Mouse (Mus musculus): ENCODE measurements around the gene Pomgnt2. TPM values are rescaled to one million over a fixed set of nuclear protein-coding genes. Genes with fewer than 3 reads are reported as not detected.

Pomgnt2 gene
- total and polyA plus RNA-seq, 3 experiments = 0.22 TPM; not detected in 2

DNA sequence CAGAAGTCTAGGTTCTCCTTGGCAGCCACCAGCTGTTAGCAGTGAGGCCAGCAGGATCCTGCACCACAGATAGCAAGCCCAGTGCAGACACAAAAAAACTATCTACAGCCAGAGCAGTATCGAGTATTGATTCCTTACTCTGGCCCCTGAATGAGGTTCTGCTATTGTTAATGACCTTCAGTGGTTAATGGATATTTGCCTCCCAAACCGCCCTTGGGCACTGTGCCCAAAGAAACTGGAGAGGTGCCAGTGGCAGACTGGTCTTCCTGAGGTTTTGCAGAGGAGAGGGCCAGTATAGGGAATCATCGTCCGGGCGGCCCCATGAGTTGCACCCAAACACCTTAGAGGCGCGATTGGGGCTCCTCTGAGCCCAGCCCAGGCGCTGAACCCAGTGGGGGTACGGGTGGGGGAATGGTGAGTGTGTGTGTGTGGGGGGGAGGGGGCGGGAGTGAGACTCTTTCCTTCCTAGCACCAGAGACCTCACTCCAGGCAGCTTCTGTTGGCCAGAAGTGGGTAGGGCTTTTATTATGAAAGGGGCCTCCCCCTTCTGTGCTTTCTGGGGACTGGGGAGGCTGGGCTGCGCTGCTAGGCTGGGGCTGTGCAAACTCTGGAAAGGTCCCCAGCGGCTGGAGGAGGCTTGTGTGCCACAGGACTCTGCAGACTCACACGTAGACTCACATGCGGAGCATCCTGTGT, 46.3 kb downstream of the Pomgnt2 start, which contains the start of gene Fam198a:
Fam198a (plus strand) TSS at position 571 of the 696 bp plus-strand sequence.
- no peaks in the 10 kb centered on the region for H3K9me3 ChIP-seq (replicated peaks)
- TF ChIP-seq CTCF (IDR thresholded peaks at IDR 0.05; ENCODE audit: low read depth, low read length) = no peak
- no peak for TF ChIP-seq POLR2AphosphoS5 (IDR thresholded peaks at IDR 0.05; ENCODE audit: insufficient replicate concordance, low read depth, low read length)
- TF ChIP-seq GATA1 (IDR thresholded peaks at IDR 0.05; ENCODE audit: borderline replicate concordance, low read length) = no peak
- no peak for TF ChIP-seq TAL1 (conservative IDR thresholded peaks at IDR 0.05; ENCODE audit: low read depth, low read length)
- no peak for TF ChIP-seq GATA2 (IDR thresholded peaks at IDR 0.05; ENCODE audit: borderline replicate concordance, low read depth, low read length)
- H3K4me3 ChIP-seq (ENCODE audit: low read depth, low read length) = no peak within 1 kb of the TSS
- ATAC-seq (ENCODE audit: extremely low read depth, insufficient number of reproducible peaks, low FRiP score, poor library complexity, severe bottlenecking) (no peak), DNase-seq (ENCODE audit: low spot score) (no peak)
- H3K4me1 ChIP-seq (ENCODE audit: insufficient read depth, low read depth, low read length) = no peaks in the 10 kb centered on the region
- peaks cover 7% of the 10 kb centered on the region for H3K27me3 ChIP-seq (ENCODE audit: insufficient read depth, low read length)
- H3K36me3 ChIP-seq (replicated peaks) = no peaks in the 10 kb centered on the region

DNA sequence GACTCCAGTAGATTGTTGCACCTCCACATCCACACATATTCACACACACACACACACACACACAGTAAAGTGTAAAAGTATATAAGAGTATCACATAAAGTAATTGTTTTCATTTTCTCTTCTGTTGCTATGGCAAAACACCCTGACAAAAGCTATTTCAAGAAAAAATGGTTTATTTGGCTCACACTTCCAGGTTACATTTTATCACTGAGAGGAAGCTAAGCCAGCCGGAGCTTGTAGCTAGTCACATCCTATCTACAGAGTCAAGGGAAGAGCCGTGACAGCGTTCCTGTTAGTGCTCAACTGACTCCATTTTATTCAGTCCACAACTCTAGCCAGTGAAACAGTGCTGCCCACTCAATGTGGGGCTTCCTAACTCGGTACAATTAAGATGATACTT, 48.5 kb downstream of the Pomgnt2 start:
- no peaks in the 10 kb centered on the region for H3K9me3 ChIP-seq (replicated peaks)
- H3K27me3 ChIP-seq (ENCODE audit: insufficient read depth, low read length) = peaks cover 1% of the 10 kb centered on the region
- ATAC-seq (ENCODE audit: extremely low read depth, insufficient number of reproducible peaks, low FRiP score, poor library complexity, severe bottlenecking) = no peak
- H3K4me1 ChIP-seq (ENCODE audit: insufficient read depth, low read depth, low read length) = no peaks in the 10 kb centered on the region
- H3K4me3 ChIP-seq (ENCODE audit: low read depth, low read length) = no peak overlapping the region
- no peaks in the 10 kb centered on the region for H3K36me3 ChIP-seq (replicated peaks)
- DNase-seq (ENCODE audit: low spot score) = no peak
- no peak for TF ChIP-seq CTCF (IDR thresholded peaks at IDR 0.05; ENCODE audit: low read depth, low read length)
- TF ChIP-seq TAL1 (conservative IDR thresholded peaks at IDR 0.05; ENCODE audit: low read depth, low read length) = no peak
- no peak for TF ChIP-seq GATA2 (IDR thresholded peaks at IDR 0.05; ENCODE audit: borderline replicate concordance, low read depth, low read length)
- no peak for TF ChIP-seq GATA1 (IDR thresholded peaks at IDR 0.05; ENCODE audit: borderline replicate concordance, low read length)
- no peak for TF ChIP-seq POLR2AphosphoS5 (IDR thresholded peaks at IDR 0.05; ENCODE audit: insufficient replicate concordance, low read depth, low read length)

DNA sequence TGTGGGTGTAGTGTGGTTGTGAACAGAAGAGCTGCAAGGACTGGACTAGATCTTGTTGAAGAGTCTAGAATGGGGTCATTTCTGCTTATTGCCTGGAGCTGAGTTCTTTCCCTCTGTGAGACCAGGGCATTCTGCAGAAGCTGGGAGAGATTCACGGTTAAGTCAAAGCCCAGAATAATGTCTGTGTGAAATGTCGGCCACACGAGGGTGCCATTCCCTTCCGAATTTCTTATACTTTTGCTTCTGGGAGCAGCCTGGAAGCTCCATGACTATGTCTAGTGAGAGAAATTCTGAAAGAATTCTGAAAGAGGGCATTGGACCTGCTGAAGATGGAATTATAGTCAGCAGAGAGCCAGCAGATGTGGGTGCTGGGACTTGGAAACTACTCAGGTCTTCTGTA, 49.1 kb downstream of the Pomgnt2 start:
- Histone ChIP-seq H3K4me3 (ENCODE audit: low read depth, low read length) (no peak overlapping the region), H3K4me1 (ENCODE audit: insufficient read depth, low read depth, low read length) (no peaks in the 10 kb centered on the region), H3K36me3 (replicated peaks) (no peaks in the 10 kb centered on the region), H3K27me3 (ENCODE audit: insufficient read depth, low read length) (no peaks in the 10 kb centered on the region; the same call in 1 of the 2 replicates), H3K9me3 (replicated peaks) (no peaks in the 10 kb centered on the region)
- DNase-seq (ENCODE audit: low spot score) (no peak), ATAC-seq (ENCODE audit: extremely low read depth, insufficient number of reproducible peaks, low FRiP score, poor library complexity, severe bottlenecking) (no peak)
- TF ChIP-seq POLR2AphosphoS5 (IDR thresholded peaks at IDR 0.05; ENCODE audit: insufficient replicate concordance, low read depth, low read length) (no peak), TAL1 (conservative IDR thresholded peaks at IDR 0.05; ENCODE audit: low read depth, low read length) (no peak), CTCF (IDR thresholded peaks at IDR 0.05; ENCODE audit: low read depth, low read length) (no peak), GATA2 (IDR thresholded peaks at IDR 0.05; ENCODE audit: borderline replicate concordance, low read depth, low read length) (no peak), GATA1 (IDR thresholded peaks at IDR 0.05; ENCODE audit: borderline replicate concordance, low read length) (no peak)

DNA sequence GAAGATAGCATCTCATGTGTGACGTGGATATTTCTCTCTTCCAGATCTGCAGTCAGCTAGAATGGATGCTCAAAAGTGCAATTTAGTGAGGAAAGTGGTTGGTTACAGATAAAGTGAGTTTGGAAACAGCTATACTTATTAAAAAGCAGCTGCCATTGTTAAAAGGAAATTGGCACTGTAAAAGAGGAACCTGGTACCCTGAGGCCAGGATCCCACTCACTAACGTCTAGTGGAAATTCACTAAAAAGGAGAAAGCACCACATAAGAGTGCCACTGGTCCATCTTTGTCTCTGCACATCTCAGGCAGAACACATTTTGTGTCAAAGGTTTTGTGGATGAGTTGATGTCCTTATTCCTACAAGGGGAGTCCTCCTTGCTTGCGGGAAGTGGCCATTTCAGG, 53.3 kb downstream of the Pomgnt2 start:
- ATAC-seq (ENCODE audit: extremely low read depth, insufficient number of reproducible peaks, low FRiP score, poor library complexity, severe bottlenecking) = no peak
- no peaks in the 10 kb centered on the region for H3K4me1 ChIP-seq (ENCODE audit: insufficient read depth, low read depth, low read length)
- H3K36me3 ChIP-seq (replicated peaks) = no peaks in the 10 kb centered on the region

DNA sequence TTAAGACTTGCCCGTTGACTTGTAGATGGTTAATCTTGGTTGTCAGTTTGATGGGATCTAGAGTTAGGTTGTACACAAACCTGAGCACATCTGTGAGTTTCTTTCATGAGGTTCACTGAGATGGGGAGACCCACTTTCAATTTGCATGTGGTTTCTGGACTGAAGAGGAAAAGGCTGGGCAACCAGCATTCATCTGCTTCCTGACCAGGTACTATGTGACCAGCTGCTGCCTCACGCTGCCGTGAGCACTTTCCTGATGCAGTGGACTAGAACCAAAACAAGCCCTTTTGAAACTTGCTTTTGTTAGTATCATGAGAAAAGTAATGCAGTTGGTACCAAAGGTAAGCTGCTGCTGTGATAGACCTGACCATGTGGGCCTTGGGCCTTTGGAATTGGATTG, 53.9 kb downstream of the Pomgnt2 start:
- Histone ChIP-seq H3K9me3 (replicated peaks) (no peaks in the 10 kb centered on the region), H3K27me3 (ENCODE audit: insufficient read depth, low read length) (no peaks in the 10 kb centered on the region; the same call in none of the 2 replicates), H3K4me3 (ENCODE audit: low read depth, low read length) (no peak overlapping the region), H3K4me1 (ENCODE audit: insufficient read depth, low read depth, low read length) (no peaks in the 10 kb centered on the region), H3K36me3 (replicated peaks) (no peaks in the 10 kb centered on the region)
- DNase-seq (ENCODE audit: low spot score) (no peak), ATAC-seq (ENCODE audit: extremely low read depth, insufficient number of reproducible peaks, low FRiP score, poor library complexity, severe bottlenecking) (no peak)
- no peak for TF ChIP-seq GATA1 (IDR thresholded peaks at IDR 0.05; ENCODE audit: borderline replicate concordance, low read length)
- no peak for TF ChIP-seq TAL1 (conservative IDR thresholded peaks at IDR 0.05; ENCODE audit: low read depth, low read length)
- TF ChIP-seq GATA2 (IDR thresholded peaks at IDR 0.05; ENCODE audit: borderline replicate concordance, low read depth, low read length) = no peak

More for the DNA sequence above, 53.3 kb downstream of the Pomgnt2 start:
- TF ChIP-seq CTCF (IDR thresholded peaks at IDR 0.05; ENCODE audit: low read depth, low read length) (no peak), POLR2AphosphoS5 (IDR thresholded peaks at IDR 0.05; ENCODE audit: insufficient replicate concordance, low read depth, low read length) (no peak), GATA1 (IDR thresholded peaks at IDR 0.05; ENCODE audit: borderline replicate concordance, low read length) (no peak), GATA2 (IDR thresholded peaks at IDR 0.05; ENCODE audit: borderline replicate concordance, low read depth, low read length) (no peak)
- no peak for DNase-seq (ENCODE audit: low spot score)
- Histone ChIP-seq H3K9me3 (replicated peaks) (no peaks in the 10 kb centered on the region), H3K4me3 (ENCODE audit: low read depth, low read length) (no peak overlapping the region), H3K27me3 (ENCODE audit: insufficient read depth, low read length) (no peaks in the 10 kb centered on the region; the same call in 1 of the 2 replicates)

DNA sequence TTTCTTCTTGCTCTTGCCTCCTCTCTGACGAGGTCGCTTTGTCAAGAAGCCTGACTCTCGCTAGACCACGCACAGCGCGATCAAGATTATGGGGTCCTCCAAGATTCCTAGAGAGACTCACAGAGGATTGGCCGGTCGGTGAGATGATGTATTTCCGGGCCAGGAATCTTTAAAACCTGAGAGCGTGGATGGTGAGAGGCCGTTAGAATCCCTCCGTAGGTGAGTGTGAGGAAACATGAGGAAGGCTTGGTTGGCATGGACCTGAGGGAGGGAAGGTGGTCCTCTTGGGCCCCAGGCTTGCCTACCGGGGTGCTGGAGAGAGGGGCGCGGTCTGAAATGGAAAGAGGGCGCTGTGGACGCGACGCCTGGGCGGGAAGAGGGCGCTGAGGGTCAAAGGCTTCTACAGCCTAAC, 59.0 kb downstream of the Pomgnt2 start:
- ATAC-seq (ENCODE audit: extremely low read depth, insufficient number of reproducible peaks, low FRiP score, poor library complexity, severe bottlenecking) (no peak), DNase-seq (ENCODE audit: low spot score) (no peak)

More for the DNA sequence above, 59.0 kb downstream of the Pomgnt2 start:
- H3K9me3 ChIP-seq (replicated peaks) = no peaks in the 10 kb centered on the region
- TF ChIP-seq TAL1 (conservative IDR thresholded peaks at IDR 0.05; ENCODE audit: low read depth, low read length) (no peak), GATA2 (IDR thresholded peaks at IDR 0.05; ENCODE audit: borderline replicate concordance, low read depth, low read length) (no peak)
- no peaks in the 10 kb centered on the region for H3K36me3 ChIP-seq (replicated peaks)
- no peaks in the 10 kb centered on the region for H3K4me1 ChIP-seq (ENCODE audit: insufficient read depth, low read depth, low read length)
- H3K27me3 ChIP-seq (ENCODE audit: insufficient read depth, low read length) = no peaks in the 10 kb centered on the region; the same call in 1 of the 2 replicates
- H3K4me3 ChIP-seq (ENCODE audit: low read depth, low read length) = no peak overlapping the region

All from G1E (cell line).